Mouse (Mus musculus) forebrain, embryonic 13.5 days (tissue): ENCODE measurements around the gene Anp32a. TPM values are rescaled to one million over a fixed set of nuclear protein-coding genes. Genes with fewer than 3 reads are reported as not detected.
A peak's percentile ranks its signal among the peaks of the same experiment; 100 is the strongest.

Experiments
- ATAC-seq: fragments of 200-750 bp; cut with Nextera tagmentation; 2 replicates; pipeline ENCODE4 v1.8.0; 2017
- H3K27ac ChIP-seq: fragments of 300-500 bp; sonication (generic); 2 replicates; pipeline ENCODE4 v1.5.1; 2015; ENCODE audit warnings: inconsistent platforms, mild to moderate bottlenecking, moderate library complexity
- H3K27me3 ChIP-seq: fragments of 300-500 bp; sonication (generic); 2 replicates; pipeline ENCODE4 v1.6.1; 2015; ENCODE audit warnings: mild to moderate bottlenecking, inconsistent platforms
- H3K36me3 ChIP-seq: fragments of 300-500 bp; sonication (generic); 2 replicates; pipeline ENCODE4 v1.6.1; 2015; ENCODE audit warnings: mild to moderate bottlenecking, inconsistent platforms; ENCODE audit not compliant: poor library complexity, severe bottlenecking
- H3K4me1 ChIP-seq: fragments of 300-500 bp; sonication (generic); 2 replicates; pipeline ENCODE4 v1.6.1; 2015; ENCODE audit warnings: inconsistent platforms
- H3K4me2 ChIP-seq: fragments of 300-500 bp; sonication (generic); 2 replicates; pipeline ENCODE4 v1.6.1; 2015; ENCODE audit warnings: inconsistent platforms, mild to moderate bottlenecking, moderate library complexity
- H3K4me3 ChIP-seq: fragments of 300-500 bp; sonication (generic); 2 replicates; pipeline ENCODE4 v1.5.1; 2015; ENCODE audit warnings: mild to moderate bottlenecking, inconsistent platforms
- H3K9ac ChIP-seq: fragments of 300-500 bp; sonication (generic); 2 replicates; pipeline ENCODE4 v1.6.1; 2015; ENCODE audit warnings: mild to moderate bottlenecking, inconsistent platforms
- H3K9me3 ChIP-seq: fragments of 300-500 bp; sonication (generic); replicated peaks from 2 replicates; pipeline ENCODE4 v1.6.1; 2016; ENCODE audit warnings: inconsistent platforms
- WGBS: fragments of 180-500 bp; shearing (Covaris S2); methylation state at CpG from one replicate; pipeline ENCODE4 v1.1.7; 2015; 5-methylcytosine and 5-hydroxymethylcytosine counted together
- polyA plus RNA-seq: library from polyadenylated mRNA; unstranded; fragments of >200 nt; fragmentation: Nextera tagmentation; extraction: Ambion mirVana; gene quantifications from 2 replicates; pipeline ENCODE4 v1.2.1, GENCODE M21; 2015

Anp32a gene
- polyA plus RNA-seq, 1 experiment from 2014 or later = 254 TPM

DNA sequence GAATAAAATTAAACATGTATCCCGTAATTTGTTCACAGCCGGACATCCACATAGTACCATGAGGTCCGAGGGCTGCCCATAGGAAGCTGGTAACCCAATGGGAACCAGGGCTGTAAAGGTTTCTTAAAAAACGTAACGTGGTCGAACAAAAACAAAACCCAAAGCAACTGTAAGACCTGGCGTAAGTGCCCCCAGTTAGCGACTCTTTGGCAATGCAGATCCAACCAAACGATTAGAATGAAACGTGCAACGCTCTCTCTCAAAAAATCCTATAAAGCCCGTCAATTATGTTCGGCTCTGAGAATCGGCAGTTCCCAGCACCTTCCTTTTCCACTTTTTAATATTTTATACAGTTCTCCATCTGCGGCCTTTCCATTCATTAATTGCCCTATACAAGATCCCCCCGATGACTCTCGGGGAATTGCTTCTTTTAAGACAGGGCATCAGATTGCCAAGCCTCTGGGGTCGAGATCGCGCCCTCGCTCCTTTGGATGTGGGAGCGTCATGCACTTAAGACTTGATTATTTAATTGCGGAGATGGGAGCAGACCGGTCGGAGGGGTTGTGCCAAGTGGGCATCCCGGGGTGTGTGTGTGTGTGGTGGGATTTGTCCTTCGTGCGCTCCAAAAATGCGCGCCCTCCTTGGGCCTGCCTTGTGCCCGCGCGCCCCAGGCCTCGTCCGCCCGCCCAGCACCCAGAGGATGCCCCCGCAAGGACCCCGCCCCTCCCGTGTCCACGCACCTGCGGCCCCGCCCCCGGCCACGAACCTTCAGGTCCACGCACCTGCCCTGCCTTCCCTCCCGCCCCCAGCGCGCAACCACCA, 581 bp upstream of the Anp32a start:
- Histone ChIP-seq H3K27ac (peak overlapping the region; percentile 99), H3K9ac (peak overlapping the region; percentile 89), H3K9me3 (no peaks in the 10 kb centered on the region), H3K36me3 (no peaks in the 10 kb centered on the region), H3K4me2 (peak overlapping the region; percentile 82), H3K27me3 (no peaks in the 10 kb centered on the region), H3K4me1 (peaks cover 23% of the 10 kb centered on the region), H3K4me3 (peak overlapping the region; percentile 94)
- peak; percentile 38 for ATAC-seq
- under 1% methylated on average over 39 of the region's 48 CpGs for WGBS

DNA sequence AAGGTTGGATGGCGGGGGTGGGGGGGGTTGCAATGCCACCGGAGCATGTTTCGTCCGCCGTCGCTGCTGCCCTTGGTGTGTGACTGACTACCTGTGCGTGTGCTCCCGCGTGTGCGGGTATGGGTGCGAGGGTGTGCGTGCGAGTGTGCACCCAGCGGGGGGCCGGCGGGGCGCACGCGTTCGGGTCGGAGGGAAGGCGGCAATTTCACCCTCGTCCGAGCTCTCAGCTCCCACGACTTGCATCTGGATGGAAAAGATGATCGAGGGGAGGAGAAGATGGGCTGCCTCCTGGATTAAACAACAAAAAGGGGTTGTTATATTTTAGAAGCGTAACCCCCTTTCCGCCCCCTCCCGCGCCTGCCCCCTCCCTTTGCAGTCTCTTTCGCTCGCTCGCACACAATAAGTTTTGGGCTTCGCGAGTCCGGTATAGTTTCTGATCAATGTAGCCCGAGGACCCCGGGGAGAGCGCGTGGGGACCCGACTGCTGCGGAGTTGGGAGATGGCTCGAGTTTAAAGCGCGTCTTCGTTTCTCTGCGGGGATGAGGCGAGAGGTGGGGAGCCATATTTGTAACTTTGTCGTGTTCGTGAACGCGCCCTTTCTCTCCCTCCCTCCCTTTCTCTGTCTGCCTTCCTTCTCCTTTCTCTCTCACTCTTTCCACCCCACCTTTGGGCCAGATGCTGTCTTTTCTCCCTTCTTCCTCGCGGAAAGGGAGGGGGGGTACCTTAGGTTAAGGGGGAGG, 778 bp downstream of the Anp32a start:
- 0 out of 2 replicates have a peak, but pooled peaks have one; percentile 2 for ATAC-seq
- under 1% methylated on average over 53 of the region's 54 CpGs for WGBS
- no peaks in the 10 kb centered on the region for H3K27me3 ChIP-seq
- peaks cover 36% of the 10 kb centered on the region for H3K4me1 ChIP-seq
- peak overlapping the region; percentile 98 for H3K9ac ChIP-seq
- H3K36me3 ChIP-seq = no peaks in the 10 kb centered on the region
- H3K4me2 ChIP-seq = peak overlapping the region; percentile 82
- H3K4me3 ChIP-seq = peak overlapping the region; percentile 94
- peak overlapping the region; percentile 99 for H3K27ac ChIP-seq
- H3K9me3 ChIP-seq = no peaks in the 10 kb centered on the region

DNA sequence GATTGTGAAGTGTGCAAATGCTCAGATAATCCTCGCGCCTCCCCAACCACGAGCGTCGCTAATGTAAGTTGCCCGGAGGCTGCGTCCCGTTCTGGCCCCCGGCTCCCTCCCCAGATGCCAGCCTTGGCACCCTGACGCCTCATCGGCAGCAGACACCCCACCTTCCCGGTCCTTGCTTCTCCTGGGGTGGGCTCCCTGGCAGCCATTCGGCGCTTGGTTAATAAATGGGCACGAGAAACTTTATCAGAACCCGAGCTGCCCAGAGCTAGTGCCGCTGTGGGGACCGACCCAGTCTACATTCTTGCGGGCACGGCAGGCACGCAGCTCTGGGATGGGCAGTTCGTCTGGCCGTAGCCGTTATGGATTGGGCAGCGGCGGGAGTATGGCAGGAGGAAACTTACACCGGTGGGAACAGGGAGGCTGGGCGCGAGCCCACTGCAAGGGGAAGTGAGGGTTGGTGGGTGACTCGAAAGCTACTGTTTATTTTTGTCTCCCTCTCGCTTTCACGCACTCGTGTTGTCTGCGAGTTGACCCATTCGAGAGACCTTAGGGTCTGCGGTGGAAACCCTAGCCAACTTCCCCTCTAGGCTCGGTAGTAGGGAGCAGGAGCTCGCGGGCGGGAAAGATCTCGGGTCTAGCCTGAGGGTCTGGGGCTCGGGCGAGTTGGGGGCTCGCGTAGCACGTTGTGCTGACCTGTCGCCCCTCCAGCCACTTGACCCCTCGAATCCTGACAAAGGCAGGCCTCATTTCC, 1.5 kb downstream of the Anp32a start:
- Histone ChIP-seq H3K4me2 (peak overlapping the region; percentile 82), H3K9me3 (no peaks in the 10 kb centered on the region), H3K4me1 (peaks cover 43% of the 10 kb centered on the region), H3K9ac (peak overlapping the region; percentile 98), H3K36me3 (no peaks in the 10 kb centered on the region), H3K4me3 (peak overlapping the region; percentile 94), H3K27me3 (no peaks in the 10 kb centered on the region), H3K27ac (peak overlapping the region; percentile 99)
- ATAC-seq = no peak
- WGBS = under 1% methylated on average over 48 of the region's 48 CpGs

DNA sequence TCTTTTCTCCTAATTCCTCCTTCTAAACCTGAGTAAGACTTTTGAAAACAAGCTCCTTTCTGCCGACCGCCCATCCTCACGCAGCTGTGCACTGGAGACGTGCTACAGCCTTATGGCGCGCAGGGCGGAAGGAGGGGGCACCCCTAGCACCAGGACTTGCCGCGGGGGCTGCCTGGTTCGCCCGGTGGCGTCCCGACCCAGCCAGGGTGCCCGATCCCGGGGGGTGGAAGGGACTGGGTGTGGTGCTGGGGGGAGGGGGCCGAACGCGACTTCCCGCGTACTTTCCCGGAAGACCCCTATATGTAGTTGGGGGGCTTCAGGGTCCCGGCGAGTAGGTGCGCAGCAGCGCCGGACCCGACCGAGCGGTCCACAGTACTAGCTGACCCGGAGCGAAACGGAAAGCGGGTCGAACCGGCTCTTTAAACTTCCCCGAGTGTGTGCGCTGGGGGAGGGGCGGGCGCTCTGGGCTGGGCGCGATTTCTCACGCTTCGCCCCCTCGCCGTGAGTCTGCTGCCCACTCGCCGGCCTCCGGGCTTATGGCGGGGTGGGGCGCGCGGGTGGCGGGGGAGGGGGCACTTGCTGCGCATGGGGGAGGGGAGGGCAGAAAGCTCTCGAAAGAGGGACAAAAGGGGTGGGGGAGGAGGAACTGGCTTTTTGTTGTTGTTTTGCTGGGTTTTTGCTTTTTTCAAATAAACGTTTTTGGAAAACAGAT, 2.3 kb downstream of the Anp32a start:
- H3K27ac ChIP-seq = peak overlapping the region; percentile 99
- H3K4me1 ChIP-seq = peaks cover 46% of the 10 kb centered on the region
- peak overlapping the region; percentile 82 for H3K4me2 ChIP-seq
- H3K36me3 ChIP-seq = no peaks in the 10 kb centered on the region
- peak overlapping the region; percentile 94 for H3K4me3 ChIP-seq
- H3K27me3 ChIP-seq = no peaks in the 10 kb centered on the region
- peak; percentile 44 for ATAC-seq
- H3K9ac ChIP-seq = peak overlapping the region; percentile 98
- no peaks in the 10 kb centered on the region for H3K9me3 ChIP-seq
- under 1% methylated on average over 41 of the region's 56 CpGs for WGBS

DNA sequence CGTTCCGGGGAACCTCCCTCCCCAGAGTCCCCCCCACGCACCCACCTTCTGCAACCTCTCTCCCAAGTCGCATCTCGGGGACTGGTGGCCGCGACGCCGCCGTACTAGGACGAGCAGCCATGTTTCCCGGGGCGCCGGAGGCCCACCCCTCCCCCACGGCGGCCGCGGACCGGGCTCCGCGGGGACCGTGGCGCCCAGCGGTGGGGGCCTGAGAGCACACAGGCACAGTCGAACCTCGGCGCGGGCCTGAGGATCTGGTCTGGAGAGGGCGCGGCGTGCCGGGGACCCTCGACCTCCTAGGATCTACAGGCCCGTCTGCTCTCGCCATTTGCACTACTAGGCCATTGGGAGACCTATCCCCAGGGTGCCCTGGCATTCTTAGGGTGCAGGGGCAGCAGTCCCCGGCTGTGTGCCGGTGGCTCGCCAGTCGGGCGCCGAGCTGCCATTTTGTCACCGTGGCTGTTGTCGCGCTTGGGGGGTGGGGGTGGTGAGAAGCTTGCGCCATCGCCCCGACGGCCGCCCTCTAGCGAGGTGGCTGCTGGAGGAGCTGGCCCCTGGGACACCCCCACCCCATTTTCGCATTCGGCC, 2.9 kb downstream of the Anp32a start:
- Histone ChIP-seq H3K27me3 (no peaks in the 10 kb centered on the region), H3K36me3 (no peaks in the 10 kb centered on the region), H3K9me3 (no peaks in the 10 kb centered on the region), H3K4me1 (peaks cover 46% of the 10 kb centered on the region), H3K27ac (peak overlapping the region; percentile 99), H3K4me3 (peak overlapping the region; percentile 94), H3K4me2 (peak overlapping the region; percentile 82), H3K9ac (peak overlapping the region; percentile 98)
- peak; percentile 22 for ATAC-seq
- 0% methylated on average over 42 of the region's 52 CpGs for WGBS

DNA sequence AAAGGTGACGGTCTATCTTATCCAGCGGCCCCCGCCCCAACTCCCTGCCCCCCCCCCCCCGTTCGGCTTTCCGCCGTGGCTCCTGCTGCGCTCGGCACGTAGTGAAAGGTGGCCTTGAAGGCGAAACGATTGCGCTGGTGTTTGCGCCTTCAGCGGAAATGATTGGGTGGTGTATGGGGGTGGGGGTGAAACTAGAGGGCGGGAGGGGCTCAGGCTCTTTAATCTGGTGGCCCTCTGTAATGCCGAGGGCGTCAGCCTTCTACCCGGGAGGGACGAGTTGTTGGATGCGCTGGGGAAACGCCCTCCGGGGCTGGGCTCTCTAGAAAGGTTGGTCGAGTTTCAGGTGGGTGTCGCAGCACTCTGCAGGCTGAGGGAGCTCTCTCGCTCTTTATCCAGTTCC, 3.5 kb downstream of the Anp32a start:
- Histone ChIP-seq H3K4me1 (peaks cover 48% of the 10 kb centered on the region), H3K9me3 (no peaks in the 10 kb centered on the region), H3K9ac (peak overlapping the region; percentile 98), H3K4me2 (peak overlapping the region; percentile 82), H3K27me3 (no peaks in the 10 kb centered on the region), H3K27ac (peak overlapping the region; percentile 99), H3K36me3 (no peaks in the 10 kb centered on the region), H3K4me3 (peak overlapping the region; percentile 94)
- WGBS = under 1% methylated on average over 23 of the region's 26 CpGs
- ATAC-seq = 0 out of 2 replicates have a peak, but pooled peaks have one; percentile 0

DNA sequence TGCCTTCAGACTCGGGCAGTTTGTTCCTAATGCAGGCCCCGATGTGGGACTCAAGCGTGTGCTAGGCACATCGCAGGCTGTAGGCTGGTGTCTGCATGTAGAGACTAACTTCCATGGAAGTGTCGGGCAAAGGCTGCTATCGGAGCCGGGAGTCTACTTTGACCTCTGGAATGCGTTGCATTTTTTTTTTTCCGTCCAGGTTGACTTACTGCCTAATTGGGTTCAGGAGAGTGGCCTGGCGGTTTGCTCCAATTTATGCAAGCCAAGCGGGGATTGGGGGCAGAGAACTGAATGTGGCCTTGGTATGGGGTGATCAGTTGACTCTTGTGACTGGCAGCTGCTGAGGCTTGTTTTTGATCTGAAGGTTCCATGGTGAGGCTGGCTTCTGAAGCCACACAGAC, 4.0 kb downstream of the Anp32a start:
- peaks cover 51% of the 10 kb centered on the region for H3K4me1 ChIP-seq
- no peaks in the 10 kb centered on the region for H3K36me3 ChIP-seq
- no peaks in the 10 kb centered on the region for H3K27me3 ChIP-seq
- ATAC-seq = no peak
- peak overlapping the region; percentile 82 for H3K4me2 ChIP-seq
- WGBS = 9% methylated on average over 11 of the region's 11 CpGs
- H3K4me3 ChIP-seq = peak overlapping the region; percentile 94
- H3K27ac ChIP-seq = peak overlapping the region; percentile 99
- peak overlapping the region; percentile 98 for H3K9ac ChIP-seq
- H3K9me3 ChIP-seq = no peaks in the 10 kb centered on the region

DNA sequence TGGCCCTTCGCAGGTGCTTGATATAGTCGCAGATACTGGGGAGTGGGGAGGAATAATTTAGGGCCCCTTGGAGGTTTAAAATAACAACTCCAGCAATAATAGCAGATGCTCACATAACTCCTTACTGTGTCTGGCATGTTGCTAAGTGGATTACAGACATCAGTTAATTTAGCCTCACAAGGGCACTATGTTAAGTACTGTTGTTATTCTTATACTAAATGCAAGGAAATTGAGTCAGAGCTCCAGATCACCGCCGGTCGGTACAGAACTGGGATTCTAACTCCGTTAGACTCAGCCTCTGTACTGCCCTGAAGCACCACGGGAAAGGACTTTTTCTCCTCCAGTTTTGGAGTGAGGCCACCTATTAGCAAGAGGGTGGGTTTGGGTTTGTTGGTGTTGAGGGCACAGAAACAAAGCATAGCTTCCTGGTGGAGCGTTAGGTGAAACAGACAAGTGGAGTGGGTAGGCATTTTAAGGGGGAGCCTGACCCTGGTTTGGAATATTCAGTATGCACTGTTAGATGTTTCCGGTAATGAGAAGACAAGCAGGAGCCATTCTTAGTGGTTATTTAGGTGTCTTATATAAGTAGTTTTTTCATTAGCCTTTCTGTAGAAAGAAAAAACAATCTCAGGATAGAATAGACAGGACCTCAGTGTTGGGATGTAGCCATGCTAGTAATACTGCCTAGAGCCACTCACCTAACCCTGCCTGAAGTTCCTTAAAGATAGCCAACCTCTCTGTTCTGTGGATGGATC, 4.7 kb downstream of the Anp32a start:
- H3K4me2 ChIP-seq = peak overlapping the region; percentile 82
- peak overlapping the region; percentile 99; the same call in 1 of the 2 replicates for H3K27ac ChIP-seq
- H3K4me1 ChIP-seq = peaks cover 56% of the 10 kb centered on the region
- WGBS = 42% methylated on average over 9 of the region's 9 CpGs
- no peak for ATAC-seq
- H3K4me3 ChIP-seq = peak overlapping the region; percentile 94
- peak overlapping the region; percentile 98 for H3K9ac ChIP-seq
- no peaks in the 10 kb centered on the region for H3K9me3 ChIP-seq
- no peaks in the 10 kb centered on the region for H3K27me3 ChIP-seq
- H3K36me3 ChIP-seq = no peaks in the 10 kb centered on the region

DNA sequence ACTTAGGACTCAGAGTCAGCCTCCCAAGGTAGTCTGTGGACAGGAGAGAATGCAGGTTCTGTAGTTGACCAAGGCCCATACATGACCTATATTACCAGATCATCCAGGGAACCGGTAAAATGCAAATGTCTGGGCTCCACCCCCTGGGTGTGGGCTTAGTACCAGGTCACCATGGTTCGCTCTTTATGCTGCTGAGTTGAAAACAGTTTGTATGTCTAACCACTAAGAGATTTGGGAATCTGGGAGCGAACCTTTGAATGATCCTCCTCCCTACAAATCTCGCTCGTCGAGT, 5.2 kb downstream of the Anp32a start:
- Histone ChIP-seq H3K9me3 (no peaks in the 10 kb centered on the region), H3K36me3 (no peaks in the 10 kb centered on the region), H3K4me3 (0 out of 2 replicates have a peak overlapping the region, but pooled peaks have one; percentile 9), H3K27ac (peak overlapping the region; percentile 31; the same call in 1 of the 2 replicates), H3K27me3 (no peaks in the 10 kb centered on the region), H3K4me2 (peak overlapping the region; percentile 82), H3K4me1 (peaks cover 59% of the 10 kb centered on the region), H3K9ac (peak overlapping the region; percentile 48; the same call in 1 of the 2 replicates)
- WGBS = 68% methylated on average over 6 of the region's 6 CpGs
- ATAC-seq = no peak

DNA sequence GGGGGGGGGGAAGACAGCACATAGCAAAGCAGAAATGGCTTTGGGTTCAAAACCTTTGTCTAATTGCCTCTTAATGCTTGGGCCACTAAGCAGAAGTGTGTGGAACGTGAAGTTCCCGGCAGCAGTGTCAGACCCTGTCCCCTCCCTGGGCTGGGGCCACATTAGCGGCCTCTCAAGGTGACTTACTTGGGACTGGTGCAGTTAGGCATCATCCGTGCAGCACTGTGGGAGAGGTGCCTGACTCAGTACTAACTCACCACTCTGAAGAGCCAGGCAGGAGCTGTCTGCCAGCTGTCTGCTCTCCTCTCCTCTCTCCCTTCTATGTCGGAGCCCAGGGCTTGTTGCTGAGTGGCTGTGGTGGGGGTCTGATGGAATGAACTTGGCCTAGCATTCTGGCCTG, 6.1 kb downstream of the Anp32a start:
- no peak overlapping the region for H3K4me2 ChIP-seq
- H3K9me3 ChIP-seq = no peaks in the 10 kb centered on the region
- H3K9ac ChIP-seq = 0 out of 2 replicates have a peak overlapping the region, but pooled peaks have one; percentile 21
- 81% methylated on average over 5 of the region's 5 CpGs for WGBS
- peaks cover 63% of the 10 kb centered on the region for H3K4me1 ChIP-seq
- no peak overlapping the region; the same call in 1 of the 2 replicates for H3K27ac ChIP-seq
- H3K4me3 ChIP-seq = no peak overlapping the region
- no peaks in the 10 kb centered on the region for H3K27me3 ChIP-seq
- H3K36me3 ChIP-seq = no peaks in the 10 kb centered on the region
- ATAC-seq = no peak
